Mouse (Mus musculus): Measurements from ENCODE around the gene Olfr323. TPM values are rescaled to one million over a fixed set of nuclear protein-coding genes. Genes with fewer than 3 reads are reported as not detected.

Gene Olfr323
- polyA plus RNA-seq, 1 experiment from 2014 or later, result not detected

DNA sequence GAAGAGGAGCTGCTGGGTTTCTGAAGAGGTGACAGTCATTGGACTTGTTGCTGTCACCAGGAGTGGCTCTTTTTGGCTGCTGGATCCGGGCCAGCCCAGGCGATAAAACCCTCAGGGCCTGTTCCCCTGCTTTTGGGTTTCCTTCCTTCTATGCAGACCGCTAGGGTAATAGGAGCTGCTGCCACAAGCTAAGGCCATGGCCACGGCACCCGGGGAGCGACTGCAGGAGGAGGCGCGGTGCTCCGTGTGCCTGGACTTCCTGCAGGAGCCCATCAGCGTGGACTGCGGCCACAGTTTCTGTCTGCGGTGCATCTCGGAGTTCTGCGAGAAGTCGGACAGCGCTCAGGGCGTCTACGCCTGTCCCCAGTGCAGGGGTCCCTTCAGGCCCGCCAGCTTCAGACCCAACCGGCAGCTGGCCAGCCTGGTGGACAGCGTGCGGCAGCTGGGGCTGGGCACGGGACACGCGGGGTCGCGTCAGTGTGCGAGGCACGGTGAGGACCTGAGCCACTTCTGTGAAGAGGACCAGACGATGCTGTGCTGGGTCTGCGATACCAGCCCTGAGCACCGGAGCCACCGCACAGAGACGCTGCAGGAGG, 10.1 kb upstream of the Olfr323 start, which contains the start of gene Trim58:
Trim58 (plus strand) TSS at position 194 of the 596 bp plus-strand sequence.
- WGBS, result 2% methylated on average over 34 of the region's 34 CpGs
- peak; percentile 47; the same call in 1 of the 2 replicates for ATAC-seq (ENCODE audit: insufficient number of reproducible peaks, insufficient read depth, low FRiP score, low read depth)
- H3K27ac ChIP-seq (replicated peaks in 1 of 2; ENCODE audit: control insufficient read depth in 1 of 2, insufficient read depth in 1 of 2, low read depth in 2 of 2, low read length in 2 of 2), result no peak within 1 kb of the TSS
- peaks cover 2 to 6% of the 10 kb centered on the region in 2 experiments; a peak in 2 of 4 replicates for H3K4me1 ChIP-seq (ENCODE audit: control insufficient read depth in 2 of 2, insufficient read depth in 2 of 2, low read length in 2 of 2)
- no peaks in the 10 kb centered on the region for H3K36me3 ChIP-seq (ENCODE audit: control insufficient read depth, insufficient read depth, low read length)
- no peaks in the 10 kb centered on the region for H3K9me3 ChIP-seq (ENCODE audit: control insufficient read depth, low read length)
- peaks cover 39% of the 10 kb centered on the region for H3K27me3 ChIP-seq (ENCODE audit: control insufficient read depth, insufficient read depth, low read length)
- peak within 1 kb of the TSS; percentile 31 to 34 for H3K4me3 ChIP-seq (ENCODE audit: control insufficient read depth in 1 of 2, insufficient read depth in 1 of 2, low read depth in 1 of 2, low read length in 2 of 2)
- peak within 1 kb of the TSS; percentile 78 for H3K4me2 ChIP-seq (ENCODE audit: low read length)
- peak within 1 kb of the TSS; percentile 13; the same call in 1 of the 2 replicates for H3K9ac ChIP-seq (ENCODE audit: low read length)

DNA sequence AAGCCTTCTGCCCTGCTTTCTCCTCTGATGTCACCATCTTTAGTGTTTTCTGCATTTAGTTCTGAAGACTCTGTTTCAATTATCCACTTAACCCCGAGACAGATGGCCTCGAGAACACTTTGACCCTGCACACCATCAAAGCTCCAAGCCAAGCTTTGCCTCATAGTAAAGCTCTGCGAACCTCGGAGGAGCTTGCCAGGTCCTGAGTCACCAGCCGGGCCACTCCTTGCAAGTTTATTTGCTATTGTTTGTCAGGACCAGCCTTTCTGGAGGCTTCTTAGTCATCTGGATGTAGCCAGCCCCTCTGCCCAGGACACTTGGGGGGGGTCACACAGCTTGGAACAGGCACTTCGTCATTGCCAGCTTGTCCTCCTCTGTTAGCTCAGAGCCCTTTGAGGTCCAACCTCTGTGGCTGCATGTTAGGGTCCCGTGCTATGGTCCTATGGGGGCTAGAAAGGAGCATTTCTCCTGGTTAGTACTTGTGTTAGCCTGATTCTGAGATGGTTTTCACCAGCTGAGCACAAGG, 7.9 kb upstream of the Olfr323 start:
- no peak for ATAC-seq (ENCODE audit: insufficient number of reproducible peaks, insufficient read depth, low FRiP score, low read depth)
- Histone ChIP-seq H3K27ac (replicated peaks in 1 of 2; ENCODE audit: control insufficient read depth in 1 of 2, insufficient read depth in 1 of 2, low read depth in 2 of 2, low read length in 2 of 2) (no peak overlapping the region), H3K36me3 (ENCODE audit: control insufficient read depth, insufficient read depth, low read length) (no peaks in the 10 kb centered on the region), H3K4me3 (ENCODE audit: control insufficient read depth in 1 of 2, insufficient read depth in 1 of 2, low read depth in 1 of 2, low read length in 2 of 2) (no peak overlapping the region), H3K4me2 (ENCODE audit: low read length) (no peak overlapping the region), H3K27me3 (ENCODE audit: control insufficient read depth, insufficient read depth, low read length) (peaks cover 39% of the 10 kb centered on the region), H3K4me1 (ENCODE audit: control insufficient read depth in 2 of 2, insufficient read depth in 2 of 2, low read length in 2 of 2) (peaks cover 2 to 6% of the 10 kb centered on the region in 2 experiments; a peak in 2 of 4 replicates), H3K9ac (ENCODE audit: low read length) (no peak overlapping the region), H3K9me3 (ENCODE audit: control insufficient read depth, low read length) (no peaks in the 10 kb centered on the region)
- 56% methylated on average over 7 of the region's 7 CpGs for WGBS

- ATAC-seq (ENCODE audit: insufficient number of reproducible peaks, insufficient read depth, low FRiP score, low read depth), result no peak
These were observed 6.2 kb upstream of the Olfr323 start for GRCm38 (mm10) chr11:58636376-58636977.

DNA sequence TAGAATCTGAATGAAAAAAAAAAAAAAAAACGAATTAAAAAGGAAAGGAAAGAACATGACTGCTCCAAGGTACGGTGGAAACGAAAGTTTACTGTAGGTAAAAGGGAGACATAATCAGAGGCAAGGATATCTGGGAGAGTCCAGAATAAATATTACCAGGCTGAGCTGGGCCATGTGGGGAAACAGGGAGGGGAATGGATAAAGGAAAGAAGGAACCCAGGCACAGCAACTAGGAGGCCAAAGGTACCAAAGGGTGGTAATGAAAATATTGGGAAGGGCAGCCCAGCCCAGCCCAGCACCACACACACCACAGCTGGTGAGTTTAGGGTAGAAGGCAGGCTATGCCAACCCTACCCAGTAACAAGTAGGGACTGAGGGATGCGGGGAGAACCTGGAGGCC, 4.6 kb upstream of the Olfr323 start:
- no peak overlapping the region for H3K4me2 ChIP-seq (ENCODE audit: low read length)
- no peaks in the 10 kb centered on the region for H3K36me3 ChIP-seq (ENCODE audit: control insufficient read depth, insufficient read depth, low read length)
- H3K9ac ChIP-seq (ENCODE audit: low read length), result no peak overlapping the region
- H3K4me3 ChIP-seq (ENCODE audit: control insufficient read depth in 1 of 2, insufficient read depth in 1 of 2, low read depth in 1 of 2, low read length in 2 of 2), result no peak overlapping the region
- H3K27ac ChIP-seq (replicated peaks in 1 of 2; ENCODE audit: control insufficient read depth in 1 of 2, insufficient read depth in 1 of 2, low read depth in 2 of 2, low read length in 2 of 2), result no peak overlapping the region
- H3K4me1 ChIP-seq (ENCODE audit: control insufficient read depth in 2 of 2, insufficient read depth in 2 of 2, low read length in 2 of 2), result no peaks in the 10 kb centered on the region
- peaks cover 19% of the 10 kb centered on the region for H3K27me3 ChIP-seq (ENCODE audit: control insufficient read depth, insufficient read depth, low read length)
- ATAC-seq (ENCODE audit: insufficient number of reproducible peaks, insufficient read depth, low FRiP score, low read depth), result no peak
- no peaks in the 10 kb centered on the region for H3K9me3 ChIP-seq (ENCODE audit: control insufficient read depth, low read length)
- WGBS, result 56% methylated on average over 4 of the region's 4 CpGs

More at GRCm38 (mm10) chr11:58636376-58636977, 6.2 kb upstream of the Olfr323 start:
- WGBS, result 14% methylated on average over 4 of the region's 4 CpGs
- H3K9ac ChIP-seq (ENCODE audit: low read length), result no peak overlapping the region
- H3K4me2 ChIP-seq (ENCODE audit: low read length), result no peak overlapping the region
- H3K27me3 ChIP-seq (ENCODE audit: control insufficient read depth, insufficient read depth, low read length), result peaks cover 31% of the 10 kb centered on the region
- H3K9me3 ChIP-seq (ENCODE audit: control insufficient read depth, low read length), result no peaks in the 10 kb centered on the region
- H3K4me1 ChIP-seq (ENCODE audit: control insufficient read depth in 2 of 2, insufficient read depth in 2 of 2, low read length in 2 of 2), result peaks cover 2 to 6% of the 10 kb centered on the region in 2 experiments; a peak in 2 of 4 replicates
- no peaks in the 10 kb centered on the region for H3K36me3 ChIP-seq (ENCODE audit: control insufficient read depth, insufficient read depth, low read length)
- no peak overlapping the region for H3K27ac ChIP-seq (replicated peaks in 1 of 2; ENCODE audit: control insufficient read depth in 1 of 2, insufficient read depth in 1 of 2, low read depth in 2 of 2, low read length in 2 of 2)
- no peak overlapping the region for H3K4me3 ChIP-seq (ENCODE audit: control insufficient read depth in 1 of 2, insufficient read depth in 1 of 2, low read depth in 1 of 2, low read length in 2 of 2)

- WGBS, result 65% methylated on average over 4 of the region's 4 CpGs
- H3K27ac ChIP-seq (replicated peaks in 1 of 2; ENCODE audit: control insufficient read depth in 1 of 2, insufficient read depth in 1 of 2, low read depth in 2 of 2, low read length in 2 of 2), result no peak overlapping the region
- H3K4me1 ChIP-seq (ENCODE audit: control insufficient read depth in 2 of 2, insufficient read depth in 2 of 2, low read length in 2 of 2), result no peaks in the 10 kb centered on the region
- no peak overlapping the region for H3K4me2 ChIP-seq (ENCODE audit: low read length)
- no peak overlapping the region for H3K4me3 ChIP-seq (ENCODE audit: control insufficient read depth in 1 of 2, insufficient read depth in 1 of 2, low read depth in 1 of 2, low read length in 2 of 2)
- no peak for ATAC-seq (ENCODE audit: insufficient number of reproducible peaks, insufficient read depth, low FRiP score, low read depth)
- H3K9me3 ChIP-seq (ENCODE audit: control insufficient read depth, low read length), result no peaks in the 10 kb centered on the region
- H3K36me3 ChIP-seq (ENCODE audit: control insufficient read depth, insufficient read depth, low read length), result no peaks in the 10 kb centered on the region
- H3K9ac ChIP-seq (ENCODE audit: low read length), result no peak overlapping the region
- H3K27me3 ChIP-seq (ENCODE audit: control insufficient read depth, insufficient read depth, low read length), result no peaks in the 10 kb centered on the region
These were observed 4.2 kb downstream of the Olfr323 start for GRCm38 (mm10) chr11:58626146-58626545.

DNA sequence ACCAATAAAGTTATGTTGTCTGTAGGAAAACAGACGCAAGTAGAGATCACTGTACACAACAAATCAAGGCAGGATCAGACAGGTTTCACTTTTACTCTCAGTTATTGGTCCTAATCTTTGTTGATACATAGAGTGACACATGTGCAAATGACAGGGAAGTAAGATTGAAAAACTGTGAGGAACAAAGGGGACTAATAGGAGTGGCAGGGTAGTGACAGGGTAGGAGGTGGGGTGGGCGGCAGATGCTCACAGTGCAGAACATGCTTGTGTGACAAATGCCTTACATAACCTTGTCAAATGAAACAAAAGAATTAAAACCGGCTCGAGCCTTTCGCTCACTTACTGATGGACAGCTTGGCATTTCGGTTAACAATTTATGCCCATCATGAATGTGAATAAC, 11.5 kb downstream of the Olfr323 start:
- H3K4me3 ChIP-seq (ENCODE audit: control insufficient read depth in 1 of 2, insufficient read depth in 1 of 2, low read depth in 1 of 2, low read length in 2 of 2), result no peak overlapping the region
- ATAC-seq (ENCODE audit: insufficient number of reproducible peaks, insufficient read depth, low FRiP score, low read depth), result no peak
- no peak overlapping the region for H3K9ac ChIP-seq (ENCODE audit: low read length)
- no peak overlapping the region for H3K4me2 ChIP-seq (ENCODE audit: low read length)
- H3K9me3 ChIP-seq (ENCODE audit: control insufficient read depth, low read length), result no peaks in the 10 kb centered on the region
- no peaks in the 10 kb centered on the region for H3K36me3 ChIP-seq (ENCODE audit: control insufficient read depth, insufficient read depth, low read length)
- no peaks in the 10 kb centered on the region for H3K27me3 ChIP-seq (ENCODE audit: control insufficient read depth, insufficient read depth, low read length)
- no peaks in the 10 kb centered on the region for H3K4me1 ChIP-seq (ENCODE audit: control insufficient read depth in 2 of 2, insufficient read depth in 2 of 2, low read length in 2 of 2)
- H3K27ac ChIP-seq (replicated peaks in 1 of 2; ENCODE audit: control insufficient read depth in 1 of 2, insufficient read depth in 1 of 2, low read depth in 2 of 2, low read length in 2 of 2), result no peak overlapping the region
- 65% methylated on average over 6 of the region's 6 CpGs for whole genome bisulfite sequencing

DNA sequence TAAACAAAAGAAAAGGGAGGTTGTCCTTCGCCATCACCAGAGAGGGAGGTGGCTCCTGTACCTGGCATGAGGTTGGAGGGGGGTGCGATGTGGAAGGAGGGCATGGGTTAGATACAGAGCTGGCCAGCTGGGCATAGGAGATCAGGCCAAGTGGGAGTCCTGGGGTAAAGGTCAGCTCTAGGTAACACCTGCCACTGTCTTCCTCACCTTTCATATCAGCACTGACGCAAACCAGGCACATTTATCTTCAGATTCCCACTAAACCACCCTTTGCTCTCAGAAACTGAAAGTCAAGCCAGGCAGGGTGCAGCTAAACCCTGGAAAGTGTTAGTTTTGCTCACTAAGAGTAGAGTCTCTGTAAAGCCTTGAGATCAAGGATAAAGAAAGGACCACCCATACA, 11.9 kb downstream of the Olfr323 start:
- Histone ChIP-seq H3K9ac (ENCODE audit: low read length) (no peak overlapping the region), H3K9me3 (ENCODE audit: control insufficient read depth, low read length) (no peaks in the 10 kb centered on the region), H3K36me3 (ENCODE audit: control insufficient read depth, insufficient read depth, low read length) (no peaks in the 10 kb centered on the region), H3K27ac (replicated peaks in 1 of 2; ENCODE audit: control insufficient read depth in 1 of 2, insufficient read depth in 1 of 2, low read depth in 2 of 2, low read length in 2 of 2) (no peak overlapping the region), H3K4me1 (ENCODE audit: control insufficient read depth in 2 of 2, insufficient read depth in 2 of 2, low read length in 2 of 2) (no peaks in the 10 kb centered on the region), H3K4me2 (ENCODE audit: low read length) (no peak overlapping the region), H3K4me3 (ENCODE audit: control insufficient read depth in 1 of 2, insufficient read depth in 1 of 2, low read depth in 1 of 2, low read length in 2 of 2) (no peak overlapping the region), H3K27me3 (ENCODE audit: control insufficient read depth, insufficient read depth, low read length) (no peaks in the 10 kb centered on the region)
- 34% methylated on average over 3 of the region's 3 CpGs for WGBS
- ATAC-seq (ENCODE audit: insufficient number of reproducible peaks, insufficient read depth, low FRiP score, low read depth), result no peak

Data from heart, embryonic 14.5 days (tissue).